Mouse (Mus musculus) adrenal gland, adult 2 months (tissue): ENCODE data around the gene Asic3. TPM values are rescaled to one million over a fixed set of nuclear protein-coding genes. Genes with fewer than 3 reads are reported as not detected.
"Not testable (repeated sequence)": the region's sequence is repeated elsewhere in the genome, so short reads cannot be mapped to it uniquely, and the experiment has no call there.

Source experiments
- DNase-seq: peaks from one replicate; pipeline ENCODE4 v3.0.0; 2021
- polyA plus RNA-seq: library from polyadenylated mRNA; depleted of rRNA; stranded (reverse); fragments of >200 nt; gene quantifications from 2 replicates; pipeline ENCODE4 v1.2.3, GENCODE M21; 2012
- total RNA-seq, 2 experiments: library from RNA; stranded (reverse); gene quantifications; 2 replicates each; pipeline ENCODE4 v1.2.3; 2021

Asic3 gene
- total and polyA plus RNA-seq, 3 experiments = 0.48 to 0.74 TPM; not detected in 1

DNA sequence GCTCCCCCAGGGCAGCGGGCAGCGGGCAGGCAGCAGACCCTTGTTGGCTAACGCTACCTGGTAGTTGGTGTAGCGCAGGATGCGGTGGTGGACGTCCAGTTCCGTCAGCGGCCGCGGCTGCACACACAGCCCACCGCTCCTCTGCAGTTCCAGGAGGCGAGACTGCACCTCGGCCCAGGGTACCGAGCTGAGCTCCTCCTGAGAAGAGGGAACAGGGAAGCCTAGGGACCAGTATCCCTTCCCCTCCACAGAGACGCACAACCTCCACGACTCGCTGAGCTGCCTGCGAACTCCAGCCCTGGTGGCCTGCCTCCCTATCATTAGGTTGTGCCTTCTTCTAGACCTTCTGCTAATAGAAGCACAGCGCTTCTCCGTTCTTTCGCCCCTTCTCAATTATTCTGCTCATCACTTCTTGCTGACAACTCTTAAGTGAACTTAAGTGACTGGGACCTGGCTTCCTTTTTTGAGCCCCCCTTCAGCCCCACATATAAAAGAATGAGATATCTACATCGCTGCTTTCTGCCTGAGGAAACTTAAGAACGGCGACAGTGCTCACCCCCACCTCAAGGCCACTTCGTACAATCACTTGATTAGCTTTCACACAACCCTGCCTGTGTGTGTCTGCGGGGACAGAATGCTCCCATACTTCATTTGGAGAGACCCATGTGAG is 24.8 kb upstream of the Asic3 start:
- DNase-seq = no peak

GRCm38 (mm10) chr5:24389011-24389657 is 24.1 kb upstream of the Asic3 start:
- peak; percentile 38 for DNase-seq

GRCm38 (mm10) chr5:24389658-24390020 is 23.6 kb upstream of the Asic3 start:
- DNase-seq = no peak

DNA sequence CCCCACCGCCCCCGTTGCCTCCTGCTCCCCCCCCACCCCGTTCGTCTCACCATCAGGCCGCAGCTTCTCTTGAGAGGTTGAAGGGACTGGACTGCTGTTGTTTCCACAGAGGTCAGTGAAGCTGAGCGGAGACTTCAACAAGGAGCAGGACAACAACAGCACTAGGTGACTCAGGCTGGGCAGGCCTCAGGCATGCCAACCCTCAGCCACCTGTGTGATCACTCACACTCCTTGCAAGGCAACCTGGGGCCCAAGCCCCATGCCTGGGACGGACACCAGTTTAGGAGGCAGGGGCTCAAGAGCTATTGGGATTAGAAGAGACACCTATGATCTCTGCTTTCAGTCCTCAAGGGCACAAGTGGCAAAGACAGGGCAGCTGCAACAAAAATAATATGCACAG is 21.3 kb upstream of the Asic3 start, which contains the start of gene Atg9b:
Atg9b (minus strand) TSS at position 280 of the 400 bp plus-strand sequence.
- DNase-seq = no peak

DNA sequence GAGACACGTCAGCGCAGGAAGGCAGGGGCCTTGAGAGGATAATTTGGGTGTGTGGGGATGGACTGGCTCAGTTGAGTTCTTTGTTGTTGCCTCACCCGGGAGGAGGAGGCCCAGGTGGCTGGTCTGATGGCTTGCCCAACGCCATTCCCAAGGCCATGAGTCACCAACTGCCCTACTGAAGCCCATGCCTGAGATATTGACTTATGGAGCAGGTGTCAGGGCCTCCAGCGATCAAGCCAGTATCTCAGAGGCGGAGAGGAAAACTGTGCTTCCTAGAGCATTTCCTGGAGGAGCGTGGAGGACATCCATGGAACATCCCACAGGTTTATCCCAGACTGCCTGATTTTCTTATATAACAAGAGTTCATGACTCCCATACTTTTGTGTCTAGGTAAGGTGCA is 20.5 kb upstream of the Asic3 start:
- DNase-seq = peak; percentile 40

DNA sequence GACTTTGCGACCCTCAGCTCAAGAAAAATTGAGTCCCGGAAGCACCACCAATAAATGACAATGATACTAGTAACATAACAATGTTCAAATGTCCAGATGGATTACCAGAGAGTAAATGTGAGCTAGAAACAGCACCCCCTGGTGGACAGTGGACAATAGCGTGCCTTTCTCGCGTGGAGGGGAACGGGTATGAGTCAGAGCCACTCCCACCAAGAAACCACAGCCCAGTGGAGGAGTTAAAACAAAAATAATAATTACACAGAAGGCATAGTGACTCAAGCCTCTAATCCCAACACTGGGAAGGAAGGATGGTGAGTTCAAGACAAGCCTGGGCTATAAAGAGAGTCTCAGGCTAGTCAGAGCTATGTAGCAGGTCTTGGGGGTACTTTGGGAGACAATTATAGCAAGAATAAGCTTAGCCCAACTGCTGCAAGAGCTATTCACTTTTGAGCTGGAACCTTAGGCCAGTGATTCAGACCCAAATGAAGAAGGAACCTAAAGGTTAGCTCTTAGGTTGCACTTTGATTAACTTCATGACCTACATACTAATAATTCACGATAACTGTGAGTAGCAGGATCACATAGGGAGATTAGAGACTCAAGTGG is 19.7 kb upstream of the Asic3 start, which contains the start of gene Abcb8:
Abcb8 (plus strand) TSS at position 272 of the 606 bp plus-strand sequence.
- peak; percentile 85 for DNase-seq

DNA sequence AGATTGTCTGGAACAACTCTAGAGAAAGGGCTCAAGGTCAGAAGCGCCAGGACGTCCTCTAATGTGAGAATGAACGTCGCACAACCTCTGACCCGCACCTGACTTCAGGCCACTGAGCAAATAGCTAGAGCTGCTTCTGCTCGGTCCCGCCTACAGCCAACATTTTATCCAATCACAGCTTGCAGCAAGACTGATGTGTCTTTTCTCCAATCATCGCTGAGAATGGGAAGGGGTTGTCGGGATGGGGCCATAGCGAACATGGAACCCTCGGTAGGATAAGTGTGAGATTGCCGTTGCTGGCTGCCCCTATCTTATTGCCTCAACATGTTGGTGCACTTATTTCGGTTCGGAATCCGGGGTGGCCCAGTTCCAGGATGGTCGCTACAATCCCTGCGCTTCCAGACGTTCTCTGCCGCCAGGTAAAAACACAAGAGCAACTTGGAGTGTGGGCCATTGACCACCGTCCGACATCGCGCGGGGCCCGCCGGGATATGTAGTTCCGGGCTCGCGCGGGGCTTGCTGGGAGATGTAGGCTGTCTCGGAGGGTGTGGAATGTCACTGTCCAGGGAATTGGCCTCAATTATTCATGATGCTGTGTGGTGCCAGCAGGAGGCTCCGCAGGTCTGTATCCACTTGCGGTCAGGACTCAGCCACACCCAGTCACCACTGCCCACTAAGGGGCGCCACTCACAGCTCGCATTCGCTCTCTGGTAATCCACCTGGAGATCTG is 18.9 kb upstream of the Asic3 start:
- peak; percentile 97 for DNase-seq

DNA sequence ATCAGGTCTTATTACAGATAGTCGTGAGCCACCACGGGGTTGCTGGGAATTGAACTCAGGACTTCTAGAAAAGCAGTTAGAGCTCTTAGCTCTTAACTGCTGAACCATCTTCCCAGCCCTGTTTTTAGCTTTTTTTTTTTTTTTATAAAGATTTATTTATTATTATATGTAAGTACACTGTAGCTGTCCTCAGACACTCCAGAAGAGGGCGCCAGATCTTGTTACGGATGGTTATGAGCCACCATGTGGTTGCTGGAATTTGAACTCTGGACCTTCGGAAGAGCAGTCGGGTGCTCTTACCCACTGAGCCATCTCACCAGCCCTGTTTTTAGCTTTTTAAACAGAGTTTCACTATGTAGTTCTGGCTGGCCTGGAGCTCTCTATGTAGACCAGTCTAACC is 16.9 kb upstream of the Asic3 start:
- DNase-seq = not testable (repeated sequence)

DNA sequence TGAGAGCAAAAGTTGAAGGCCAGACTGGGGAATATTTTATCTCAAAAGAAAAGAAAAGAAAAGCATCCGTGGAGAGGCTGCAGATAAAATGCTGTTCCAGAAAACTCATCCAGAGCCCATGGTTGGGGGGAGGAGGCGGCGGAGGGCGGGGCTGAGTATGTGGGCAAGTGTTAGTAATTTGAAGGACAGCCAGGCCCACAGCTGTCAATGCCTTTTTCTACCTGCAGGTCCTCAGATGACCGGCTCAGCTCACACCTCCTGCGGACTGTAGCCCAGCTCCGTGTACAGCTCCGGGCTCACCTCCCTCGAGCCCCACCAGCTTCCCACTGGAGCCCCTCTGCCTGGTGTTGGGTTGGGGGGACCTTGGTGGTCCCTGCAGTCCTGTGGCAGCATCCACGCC is 13.5 kb upstream of the Asic3 start:
- no peak for DNase-seq

DNA sequence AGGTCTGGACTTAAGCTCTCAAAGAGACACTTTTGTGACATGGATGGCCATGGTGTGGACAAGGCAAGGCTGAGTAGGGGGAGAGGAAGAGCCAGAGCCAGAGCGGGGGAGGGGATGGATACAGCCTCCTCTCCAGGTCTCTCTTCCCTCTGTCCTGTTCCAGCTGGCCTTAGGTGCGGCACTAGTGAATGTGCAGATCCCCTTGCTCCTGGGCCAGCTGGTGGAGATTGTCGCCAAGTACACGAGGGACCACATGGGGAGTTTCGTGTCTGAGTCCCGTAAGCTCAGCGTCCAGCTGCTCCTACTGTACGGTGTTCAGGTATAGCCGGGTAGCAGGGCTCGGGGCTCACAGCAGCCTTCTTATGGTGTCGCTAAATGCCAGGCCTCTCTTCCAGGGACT is 12.8 kb upstream of the Asic3 start:
- DNase-seq = no peak

DNA sequence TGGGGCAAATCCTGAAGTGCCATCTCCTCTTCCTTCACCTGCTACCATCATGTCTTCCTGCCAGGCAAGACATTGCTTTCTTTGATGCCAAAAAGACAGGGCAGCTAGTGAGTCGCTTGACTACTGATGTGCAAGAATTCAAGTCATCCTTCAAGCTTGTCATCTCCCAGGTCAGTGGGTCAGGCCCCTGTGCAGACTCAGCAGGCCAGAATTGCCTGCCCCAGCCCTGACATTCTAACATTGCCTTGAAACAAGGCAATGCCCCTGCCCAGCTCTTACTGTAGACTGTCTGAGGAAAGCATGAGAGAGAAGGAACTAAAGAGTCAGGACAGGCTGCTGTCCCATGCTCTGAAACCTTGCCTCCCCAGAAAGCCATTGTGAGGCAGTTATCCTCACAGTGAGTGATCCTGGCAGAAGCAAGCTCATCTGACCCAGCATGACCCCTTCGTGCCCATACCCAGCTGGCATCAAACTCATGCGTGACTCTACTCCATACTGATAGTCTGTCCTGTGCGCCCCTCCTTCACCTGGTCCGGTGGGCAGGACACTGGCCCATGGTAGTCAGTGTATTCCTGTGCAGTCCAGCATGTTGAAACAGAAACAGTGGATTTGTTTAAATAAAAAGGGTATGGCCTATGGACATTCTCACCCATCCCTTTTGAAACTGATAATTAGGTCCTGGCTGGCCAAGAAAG is 12.1 kb upstream of the Asic3 start:
- peak; percentile 66 for DNase-seq

GRCm38 (mm10) chr5:24401969-24402368 is 11.2 kb upstream of the Asic3 start:
- DNase-seq = no peak

DNA sequence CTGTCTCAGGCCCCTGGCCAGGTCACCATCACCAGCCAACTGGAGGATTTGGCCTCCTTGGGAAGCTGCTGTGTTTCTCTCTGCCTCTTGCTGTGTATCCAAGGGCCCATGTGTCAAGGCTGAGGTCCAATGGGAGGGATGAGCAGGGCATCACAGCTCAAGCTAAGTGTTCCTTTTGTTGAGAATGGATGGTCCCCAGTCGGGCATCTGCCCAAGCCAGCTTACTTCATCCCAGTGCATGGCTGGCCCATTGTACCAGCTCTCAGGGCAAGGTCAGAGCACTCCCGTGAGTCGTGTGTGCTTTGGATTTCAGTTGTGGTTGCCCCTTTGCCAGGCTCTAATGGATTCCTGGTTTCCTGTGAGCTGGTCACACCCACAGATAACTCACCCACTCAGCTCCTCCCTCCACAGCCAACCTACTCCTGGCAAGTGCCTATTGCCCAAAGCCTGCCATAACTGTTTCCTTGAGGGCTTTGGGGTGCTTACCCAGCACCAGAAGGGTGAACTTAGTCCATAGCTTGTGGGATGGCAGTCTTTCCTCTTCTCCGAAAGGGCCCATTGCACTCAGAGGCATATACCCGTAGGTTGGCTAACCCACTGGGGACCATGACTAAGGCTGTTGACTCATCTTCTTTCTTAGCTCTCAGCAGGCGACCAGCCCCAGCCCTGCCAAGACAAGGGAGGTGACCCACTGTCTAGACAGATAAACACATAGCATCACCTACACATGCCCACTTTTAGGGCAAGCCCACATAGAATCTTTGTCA is 8.4 kb upstream of the Asic3 start:
- DNase-seq = peak; percentile 63

- no peak for DNase-seq
Observed at GRCm38 (mm10) chr5:24405389-24405876, 7.8 kb upstream of the Asic3 start.

DNA sequence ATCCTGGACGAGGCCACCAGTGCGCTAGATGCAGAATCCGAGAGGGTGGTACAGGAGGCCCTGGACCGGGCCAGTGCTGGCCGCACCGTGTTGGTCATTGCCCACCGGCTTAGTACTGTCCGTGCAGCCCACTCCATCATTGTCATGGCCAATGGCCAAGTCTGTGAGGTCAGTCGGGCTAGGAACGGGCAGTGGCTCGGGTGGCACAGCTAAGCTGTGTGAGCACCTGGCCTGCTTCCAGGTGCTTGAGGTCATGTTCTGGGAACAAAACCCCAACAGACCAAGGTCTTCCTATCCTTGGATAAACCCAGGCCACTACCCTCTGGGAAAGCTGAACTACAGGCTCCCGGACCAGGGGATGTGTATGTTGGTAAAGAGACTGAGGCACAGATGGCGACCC is 4.5 kb upstream of the Asic3 start:
- DNase-seq = peak; percentile 74

DNA sequence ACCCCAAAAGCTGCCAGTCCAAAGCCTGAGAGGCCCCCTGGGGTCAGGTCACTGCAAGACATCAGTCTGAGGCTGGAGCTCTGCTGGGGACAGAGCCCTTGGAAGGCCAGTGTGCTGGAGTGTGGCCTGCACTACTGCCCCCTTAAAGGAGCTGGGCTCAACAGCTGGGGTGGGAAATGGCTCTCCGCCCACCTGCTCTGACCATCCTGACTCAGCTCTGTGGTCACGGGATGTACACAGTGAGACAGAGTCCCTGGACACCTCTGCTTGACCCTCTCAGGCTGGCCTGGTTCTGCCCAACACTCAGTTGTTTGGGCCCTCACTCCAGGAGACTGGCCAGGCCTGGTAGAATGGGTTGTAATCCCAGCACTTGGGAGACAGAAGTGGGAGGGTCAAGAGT is 3.7 kb upstream of the Asic3 start:
- no peak for DNase-seq

- DNase-seq = no peak
Observed at GRCm38 (mm10) chr5:24412063-24412462, 1.1 kb upstream of the Asic3 start.

- no peak for DNase-seq
Observed at GRCm38 (mm10) chr5:24413938-24414337, 746 bp downstream of the Asic3 start.

DNA sequence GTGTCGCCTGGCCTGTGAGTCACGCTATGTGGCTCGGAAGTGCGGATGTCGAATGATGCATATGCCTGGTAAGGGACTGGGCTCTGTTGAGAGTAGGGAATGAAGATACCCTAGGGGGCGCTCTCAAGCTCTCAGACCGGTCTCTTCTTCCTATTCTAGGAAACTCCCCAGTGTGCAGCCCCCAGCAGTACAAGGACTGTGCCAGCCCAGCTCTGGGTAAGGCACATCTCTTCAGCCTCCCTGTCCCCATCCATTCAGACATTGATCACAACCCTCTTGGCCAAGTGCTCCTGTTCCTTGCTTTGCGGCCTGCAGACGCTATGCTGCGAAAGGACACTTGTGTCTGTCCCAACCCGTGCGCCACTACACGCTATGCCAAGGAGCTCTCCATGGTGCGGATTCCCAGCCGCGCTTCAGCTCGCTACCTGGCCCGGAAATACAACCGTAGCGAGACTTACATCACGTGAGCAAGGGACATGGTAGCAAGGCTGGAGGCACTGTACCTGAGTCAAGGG is 3.1 kb downstream of the Asic3 start:
- peak; percentile 79 for DNase-seq

- DNase-seq = no peak
Observed at GRCm38 (mm10) chr5:24417587-24417986, 4.4 kb downstream of the Asic3 start.

DNA sequence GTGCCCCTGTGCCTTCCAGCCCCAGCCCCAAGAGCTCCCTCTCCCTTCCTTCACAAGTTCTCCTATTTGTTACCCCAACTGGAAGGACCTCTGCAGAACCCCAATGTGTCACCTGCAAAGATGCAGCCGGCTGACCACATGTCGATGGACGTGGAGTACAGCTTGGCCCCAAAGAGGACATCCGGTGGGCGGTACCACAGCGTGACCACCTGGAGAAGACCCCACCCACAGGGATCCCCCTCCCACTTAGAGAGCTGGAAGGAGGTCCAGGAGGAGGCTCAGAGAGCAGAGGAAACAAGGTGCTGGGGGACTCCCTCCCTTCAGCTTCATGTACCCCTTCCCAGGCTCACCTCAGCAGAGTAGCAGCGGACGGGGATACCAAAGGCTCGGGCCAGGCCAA is 7.2 kb downstream of the Asic3 start:
- no peak for DNase-seq
